Mouse (Mus musculus) small intestine, adult 2 months (tissue): ENCODE data around the gene Mlycd.

Experiments
- CTCF ChIP-seq: fragments of 200-500 bp; IDR thresholded peaks from 2 replicates; pipeline ENCODE4 v1.5.1; 2012; ENCODE audit warnings: low read depth, mild to moderate bottlenecking, control low read depth, inconsistent platforms, low read length, moderate library complexity, mixed read lengths; ENCODE audit not compliant: insufficient replicate concordance, insufficient read length; ENCODE audit errors: extremely low read depth
- POLR2A ChIP-seq: fragments of 200-500 bp; IDR thresholded peaks from 2 replicates; pipeline ENCODE4 v1.6.1; 2012; ENCODE audit warnings: low read depth, mild to moderate bottlenecking, control low read depth, inconsistent platforms, low read length, moderate library complexity

DNA sequence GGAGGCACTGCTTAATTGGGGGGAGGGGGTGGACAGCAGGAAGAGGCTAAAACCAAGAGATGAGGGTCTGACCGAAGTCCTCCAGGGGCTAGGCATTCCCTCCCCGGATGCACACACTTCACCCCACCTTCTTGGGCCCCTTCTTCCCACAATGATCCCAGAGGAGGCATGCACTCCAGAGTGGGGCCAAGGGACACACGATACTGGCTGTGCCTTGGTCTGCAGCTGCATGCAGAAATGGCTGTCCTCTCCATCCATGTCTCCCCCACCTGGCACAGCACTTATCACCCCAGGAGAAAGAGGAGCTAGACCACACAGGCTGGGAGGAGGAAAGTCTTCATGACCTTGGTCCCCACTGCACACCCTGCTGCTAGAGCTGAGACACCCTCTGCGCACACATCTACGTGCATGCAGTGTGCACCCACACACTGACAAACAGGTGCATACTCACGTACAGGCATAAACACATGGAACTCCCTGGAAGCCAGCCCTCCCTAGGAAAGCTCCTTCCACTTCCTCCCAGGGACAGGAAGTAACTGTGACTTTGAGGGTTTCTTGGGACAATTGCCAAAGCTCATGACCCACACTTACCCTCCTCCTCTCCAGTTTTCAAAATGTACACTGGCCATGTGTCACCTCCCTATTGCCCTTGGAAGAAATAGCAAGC is 31.5 kb downstream of the Mlycd start:
- TF ChIP-seq POLR2A = no peak
- TF ChIP-seq CTCF = no peak
